Mouse (Mus musculus): ENCODE data around the gene Clec12a. TPM values are rescaled to one million over a fixed set of nuclear protein-coding genes. Genes with fewer than 3 reads are reported as not detected.

Gene Clec12a
- polyA plus RNA-seq, 1 experiment from 2014 or later: 0.05 TPM

- H3K36me3 ChIP-seq: no peaks in the 10 kb centered on the region
- no peaks in the 10 kb centered on the region for H3K9me3 ChIP-seq
- no peak for DNase-seq (ENCODE audit: low spot score)
- WGBS: 89% methylated on average over 2 of the region's 2 CpGs
- H3K27me3 ChIP-seq (ENCODE audit: insufficient read depth, poor library complexity, severe bottlenecking): no peaks in the 10 kb centered on the region
- H3K4me1 ChIP-seq: 0 out of 2 replicates have a peak, but pooled peaks cover 5% of the 10 kb centered on the region
- no peak within 1 kb of the TSS for H3K27ac ChIP-seq
- no peak within 1 kb of the TSS for H3K4me3 ChIP-seq
Observed at GRCm38 (mm10) chr6:129385774-129386173, 43.3 kb downstream of the Clec12a start, which contains the start of gene Clec12b. Gene Clec12b (minus strand): TSS chr6:129385874.

- Histone ChIP-seq H3K4me1 (no peaks in the 10 kb centered on the region), H3K27ac (no peak overlapping the region), H3K4me3 (no peak overlapping the region), H3K27me3 (ENCODE audit: insufficient read depth, poor library complexity, severe bottlenecking) (no peaks in the 10 kb centered on the region), H3K36me3 (no peaks in the 10 kb centered on the region), H3K9me3 (no peaks in the 10 kb centered on the region)
- no peak for DNase-seq (ENCODE audit: low spot score)
- WGBS: 18% methylated on average over 2 of the region's 2 CpGs
Observed at GRCm38 (mm10) chr6:129393087-129393720, 50.7 kb downstream of the Clec12a start.

GRCm38 (mm10) chr6:129393732-129394131 lies 51.2 kb downstream of the Clec12a start:
- no peaks in the 10 kb centered on the region for H3K36me3 ChIP-seq
- 70% methylated on average over 6 of the region's 6 CpGs for WGBS
- no peaks in the 10 kb centered on the region for H3K27me3 ChIP-seq (ENCODE audit: insufficient read depth, poor library complexity, severe bottlenecking)
- H3K9me3 ChIP-seq: no peaks in the 10 kb centered on the region
- H3K4me3 ChIP-seq: no peak overlapping the region
- no peaks in the 10 kb centered on the region for H3K4me1 ChIP-seq
- no peak for DNase-seq (ENCODE audit: low spot score)
- H3K27ac ChIP-seq: no peak overlapping the region

GRCm38 (mm10) chr6:129396997-129397396 lies 54.5 kb downstream of the Clec12a start, which contains the start of gene Clec1b:
Gene Clec1b (plus strand): TSS chr6:129397297.
- Histone ChIP-seq H3K4me1 (no peaks in the 10 kb centered on the region), H3K27ac (no peak within 1 kb of the TSS), H3K9me3 (no peaks in the 10 kb centered on the region), H3K36me3 (no peaks in the 10 kb centered on the region), H3K27me3 (ENCODE audit: insufficient read depth, poor library complexity, severe bottlenecking) (no peaks in the 10 kb centered on the region), H3K4me3 (no peak within 1 kb of the TSS)
- DNase-seq (ENCODE audit: low spot score): no peak
- WGBS: 64% methylated on average over 8 of the region's 8 CpGs

GRCm38 (mm10) chr6:129399945-129400344 lies 57.5 kb downstream of the Clec12a start:
- no peak for DNase-seq (ENCODE audit: low spot score)
- Histone ChIP-seq H3K4me1 (no peaks in the 10 kb centered on the region), H3K27me3 (ENCODE audit: insufficient read depth, poor library complexity, severe bottlenecking) (no peaks in the 10 kb centered on the region), H3K27ac (no peak overlapping the region; the same call in 1 of the 2 replicates), H3K9me3 (no peaks in the 10 kb centered on the region), H3K4me3 (no peak overlapping the region), H3K36me3 (no peaks in the 10 kb centered on the region)
- 55% methylated on average over 6 of the region's 6 CpGs for WGBS

GRCm38 (mm10) chr6:129402404-129402803 lies 59.9 kb downstream of the Clec12a start:
- Histone ChIP-seq H3K27ac (no peak overlapping the region), H3K9me3 (no peaks in the 10 kb centered on the region), H3K4me3 (no peak overlapping the region), H3K36me3 (no peaks in the 10 kb centered on the region), H3K4me1 (no peaks in the 10 kb centered on the region), H3K27me3 (ENCODE audit: insufficient read depth, poor library complexity, severe bottlenecking) (no peaks in the 10 kb centered on the region)
- no peak for DNase-seq (ENCODE audit: low spot score)
- WGBS: 89% methylated on average over 2 of the region's 2 CpGs

- WGBS: 89% methylated on average over 6 of the region's 6 CpGs
- no peaks in the 10 kb centered on the region for H3K4me1 ChIP-seq
Observed at GRCm38 (mm10) chr6:129403391-129403790, 60.9 kb downstream of the Clec12a start.

GRCm38 (mm10) chr6:129405999-129406398 lies 63.5 kb downstream of the Clec12a start:
- no peaks in the 10 kb centered on the region for H3K4me1 ChIP-seq
- DNase-seq (ENCODE audit: low spot score): no peak
- H3K27ac ChIP-seq: no peak overlapping the region
- no peaks in the 10 kb centered on the region for H3K9me3 ChIP-seq
- H3K27me3 ChIP-seq (ENCODE audit: insufficient read depth, poor library complexity, severe bottlenecking): no peaks in the 10 kb centered on the region
- H3K36me3 ChIP-seq: no peaks in the 10 kb centered on the region
- H3K4me3 ChIP-seq: no peak overlapping the region

More at GRCm38 (mm10) chr6:129403391-129403790, 60.9 kb downstream of the Clec12a start:
- Histone ChIP-seq H3K27ac (no peak overlapping the region), H3K4me3 (no peak overlapping the region), H3K9me3 (no peaks in the 10 kb centered on the region), H3K27me3 (ENCODE audit: insufficient read depth, poor library complexity, severe bottlenecking) (no peaks in the 10 kb centered on the region), H3K36me3 (no peaks in the 10 kb centered on the region)
- no peak for DNase-seq (ENCODE audit: low spot score)

GRCm38 (mm10) chr6:129407324-129407723 lies 64.8 kb downstream of the Clec12a start:
- 52% methylated on average over 2 of the region's 2 CpGs for WGBS

GRCm38 (mm10) chr6:129408562-129408961 lies 66.1 kb downstream of the Clec12a start, which contains the start of gene Clec9a:
Gene Clec9a (plus strand): TSS chr6:129408862.
- Histone ChIP-seq H3K4me3 (no peak within 1 kb of the TSS), H3K27ac (no peak within 1 kb of the TSS), H3K4me1 (no peaks in the 10 kb centered on the region), H3K27me3 (ENCODE audit: insufficient read depth, poor library complexity, severe bottlenecking) (no peaks in the 10 kb centered on the region), H3K36me3 (no peaks in the 10 kb centered on the region), H3K9me3 (no peaks in the 10 kb centered on the region)
- no peak for DNase-seq (ENCODE audit: low spot score)
- WGBS: 86% methylated on average over 2 of the region's 2 CpGs

More at GRCm38 (mm10) chr6:129407324-129407723, 64.8 kb downstream of the Clec12a start:
- no peaks in the 10 kb centered on the region for H3K9me3 ChIP-seq
- no peak overlapping the region for H3K27ac ChIP-seq
- H3K36me3 ChIP-seq: no peaks in the 10 kb centered on the region
- H3K4me1 ChIP-seq: no peaks in the 10 kb centered on the region
- DNase-seq (ENCODE audit: low spot score): no peak
- no peak overlapping the region for H3K4me3 ChIP-seq
- no peaks in the 10 kb centered on the region for H3K27me3 ChIP-seq (ENCODE audit: insufficient read depth, poor library complexity, severe bottlenecking)

- H3K27ac ChIP-seq: no peak overlapping the region
- no peaks in the 10 kb centered on the region for H3K36me3 ChIP-seq
- no peaks in the 10 kb centered on the region for H3K27me3 ChIP-seq (ENCODE audit: insufficient read depth, poor library complexity, severe bottlenecking)
- WGBS: 83% methylated on average over 1 of the region's 1 CpGs
- no peak for DNase-seq (ENCODE audit: low spot score)
- H3K4me1 ChIP-seq: no peaks in the 10 kb centered on the region
- no peaks in the 10 kb centered on the region for H3K9me3 ChIP-seq
- H3K4me3 ChIP-seq: no peak overlapping the region
Observed at GRCm38 (mm10) chr6:129414177-129414576, 71.7 kb downstream of the Clec12a start.
